Mouse (Mus musculus) frontal cortex, adult (tissue): ENCODE results near the gene Pop7.

Experiments used
- ATAC-seq: cut with Nextera tagmentation; 2 replicates; pipeline ENCODE4 v1.9.2; 2017; ENCODE audit warnings: mild to moderate bottlenecking, moderate library complexity, mixed read lengths; ENCODE audit not compliant: low TSS enrichment

Pop7 gene

GRCm38 (mm10) chr5:137528247-137528968 lies 26.1 kb upstream of the Pop7 start:
- ATAC-seq = no peak

GRCm38 (mm10) chr5:137527413-137527812 lies 25.1 kb upstream of the Pop7 start:
- ATAC-seq = no peak

- ATAC-seq = peak; percentile 21; the same call in 1 of the 2 replicates
Observed at GRCm38 (mm10) chr5:137526192-137526936, 24.0 kb upstream of the Pop7 start.

GRCm38 (mm10) chr5:137525511-137525910 lies 23.2 kb upstream of the Pop7 start:
- no peak for ATAC-seq

- ATAC-seq = no peak
Observed at GRCm38 (mm10) chr5:137524671-137525070, 22.4 kb upstream of the Pop7 start.

GRCm38 (mm10) chr5:137524251-137524515 lies 21.9 kb upstream of the Pop7 start:
- ATAC-seq = no peak

- ATAC-seq = 0 out of 2 replicates have a peak, but pooled peaks have one; percentile 10
Observed at GRCm38 (mm10) chr5:137523396-137524250, 21.3 kb upstream of the Pop7 start.

- no peak for ATAC-seq
Observed at GRCm38 (mm10) chr5:137522711-137523110, 20.4 kb upstream of the Pop7 start.

GRCm38 (mm10) chr5:137521861-137522260 lies 19.5 kb upstream of the Pop7 start:
- no peak for ATAC-seq

- no peak for ATAC-seq
Observed at GRCm38 (mm10) chr5:137519691-137520550, 17.6 kb upstream of the Pop7 start.

- peak; percentile 31; the same call in 1 of the 2 replicates for ATAC-seq
Observed at GRCm38 (mm10) chr5:137518436-137518835, 16.1 kb upstream of the Pop7 start, which contains the start of gene Gigyf1. TSS of gene Gigyf1 (plus strand) at chr5:137518548.

GRCm38 (mm10) chr5:137514811-137515210 lies 12.5 kb upstream of the Pop7 start:
- ATAC-seq = no peak

GRCm38 (mm10) chr5:137513951-137514721 lies 11.8 kb upstream of the Pop7 start:
- no peak for ATAC-seq

- no peak for ATAC-seq
Observed at GRCm38 (mm10) chr5:137512847-137513794, 10.8 kb upstream of the Pop7 start.

GRCm38 (mm10) chr5:137511706-137512105 lies 9.4 kb upstream of the Pop7 start:
- no peak for ATAC-seq

- ATAC-seq = 0 out of 2 replicates have a peak, but pooled peaks have one; percentile 41
Observed at GRCm38 (mm10) chr5:137510573-137511390, 8.5 kb upstream of the Pop7 start.

- 0 out of 2 replicates have a peak, but pooled peaks have one; percentile 25 for ATAC-seq
Observed at GRCm38 (mm10) chr5:137510014-137510501, 7.7 kb upstream of the Pop7 start.

GRCm38 (mm10) chr5:137504041-137504440 lies 1.7 kb upstream of the Pop7 start:
- ATAC-seq = no peak
